Mouse (Mus musculus) adrenal gland, postnatal 14 days (tissue): ENCODE results near the gene Dmrt1. TPM values are rescaled to one million over a fixed set of nuclear protein-coding genes. Genes with fewer than 3 reads are reported as not detected.
"Not testable (repeated sequence)": the region's sequence is repeated elsewhere in the genome, so short reads cannot be mapped to it uniquely, and the experiment has no call there.

ENCODE experiments used
- DNase-seq: peaks from one replicate; pipeline ENCODE4 v3.0.0; 2021; ENCODE audit warnings: mixed read lengths
- long read RNA-seq, 2 experiments: library from polyadenylated mRNA; stranded (forward); transcript quantifications; one replicate each; pipeline ENCODE4 v2.0.0; 2021
- total RNA-seq: library from RNA; stranded (reverse); gene quantifications from 2 replicates; pipeline ENCODE4 v1.2.3, GENCODE M21; 2021

The Dmrt1 gene
- not detected in 2 replicates for total RNA-seq
- long read RNA-seq, experiment 1 = 0 reads
- long read RNA-seq, experiment 2 = 0 reads

DNA sequence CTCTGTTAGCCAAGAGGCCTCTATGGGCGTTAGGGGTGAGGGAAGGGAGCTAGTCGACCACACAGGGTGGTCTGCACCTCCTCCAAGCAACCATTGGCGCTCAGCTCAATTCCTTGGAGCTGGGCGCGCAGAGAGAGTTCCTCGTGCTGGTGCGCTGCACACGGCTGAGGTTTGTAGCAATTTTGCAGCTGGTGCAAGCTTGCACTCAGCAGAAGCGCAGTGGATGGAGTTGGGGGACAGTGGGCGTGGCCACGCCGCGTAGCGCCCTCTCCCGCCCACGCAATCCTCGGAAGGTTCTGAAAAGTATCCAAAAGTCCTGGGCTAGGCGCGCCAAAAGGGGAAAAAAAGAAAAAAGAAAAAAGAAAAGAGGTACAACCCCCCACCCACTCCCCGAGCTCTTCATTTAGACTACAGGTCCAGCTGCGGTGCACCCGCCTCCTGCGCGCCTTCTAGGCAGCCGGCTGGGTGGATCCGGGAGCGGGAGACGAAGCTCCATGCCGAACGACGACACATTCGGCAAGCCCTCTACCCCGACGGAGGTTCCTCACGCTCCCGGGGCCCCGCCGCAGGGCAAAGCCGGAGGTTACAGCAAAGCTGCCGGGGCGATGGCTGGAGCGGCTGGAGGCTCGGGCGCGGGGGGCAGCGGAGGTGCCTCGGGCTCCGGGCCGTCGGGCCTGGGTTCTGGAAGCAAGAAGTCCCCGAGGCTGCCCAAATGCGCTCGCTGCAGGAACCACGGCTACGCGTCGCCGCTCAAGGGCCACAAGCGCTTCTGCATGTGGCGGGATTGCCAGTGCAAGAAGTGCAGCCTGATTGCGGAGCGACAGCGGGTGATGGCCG is at the start of gene Dmrt1:
Dmrt1 (plus strand) TSS at position 259 of the 837 bp plus-strand sequence.
- DNase-seq = peak; percentile 12

DNA sequence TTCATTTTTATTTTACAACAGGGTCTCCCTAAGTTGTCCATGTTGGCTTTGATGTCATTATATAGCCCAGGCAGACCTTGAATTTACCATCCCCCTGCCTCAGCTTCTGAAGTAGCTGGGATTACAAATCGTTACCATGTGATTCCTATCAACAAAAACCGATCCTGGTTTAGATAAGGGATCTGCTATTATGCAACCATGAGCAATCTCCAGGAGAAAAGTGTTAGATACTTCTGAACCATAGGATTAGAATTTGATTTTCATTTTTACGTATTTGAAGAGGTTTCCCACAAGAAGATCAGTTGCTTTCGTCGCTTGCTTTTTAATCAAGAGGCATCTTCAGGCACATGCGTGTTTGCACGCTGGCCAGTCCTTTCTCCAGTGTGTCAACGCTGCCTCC is 44.7 kb upstream of the Dmrt1 start:
- DNase-seq = no peak

GRCm38 (mm10) chr19:25461553-25462320 is 43.7 kb upstream of the Dmrt1 start:
- peak; percentile 21 for DNase-seq

DNA sequence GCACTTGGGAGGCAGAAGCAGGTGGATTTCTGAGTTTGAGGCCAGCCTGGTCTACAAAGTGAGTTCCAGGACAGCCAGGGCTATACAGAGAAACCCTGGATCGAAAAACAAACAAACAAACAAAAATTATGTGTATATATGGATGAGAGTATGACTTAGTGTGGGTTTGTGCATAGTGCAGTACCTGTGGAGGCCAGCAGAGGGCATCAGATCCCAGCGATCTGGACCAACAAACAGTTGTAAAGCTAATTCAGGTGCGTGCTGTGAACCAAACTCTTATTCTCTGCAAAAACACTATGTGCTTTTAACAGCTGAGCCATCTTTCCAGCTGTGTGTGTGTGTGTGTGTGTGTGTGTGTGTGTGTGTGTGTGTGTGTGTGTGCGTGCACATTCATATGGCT is 29.6 kb upstream of the Dmrt1 start:
- not testable (repeated sequence) for DNase-seq

DNA sequence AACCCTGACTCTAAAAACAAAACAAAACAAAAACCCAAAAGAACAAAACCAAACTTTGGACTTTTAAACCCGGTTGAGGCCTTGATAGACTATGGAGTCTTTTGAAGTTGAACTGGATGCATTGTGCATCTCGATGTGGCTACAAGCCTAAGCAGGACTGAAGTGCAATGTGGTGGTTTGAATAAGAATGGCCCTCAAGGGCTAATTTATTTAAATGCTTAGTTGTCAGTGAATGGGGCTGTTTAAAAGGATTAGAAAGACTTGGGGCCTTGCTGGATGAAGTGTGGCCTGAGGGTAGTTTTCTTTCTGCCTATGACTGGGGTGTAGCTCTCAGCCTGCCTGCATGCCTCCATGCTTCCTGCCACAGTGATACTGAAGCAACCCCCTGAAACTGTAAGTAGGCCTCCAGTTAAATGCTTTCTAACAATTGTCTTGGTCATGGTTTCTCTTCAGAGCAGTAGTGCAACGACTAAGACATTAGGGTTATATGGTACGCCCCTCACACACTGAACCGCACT is 26.2 kb upstream of the Dmrt1 start:
- no peak for DNase-seq

DNA sequence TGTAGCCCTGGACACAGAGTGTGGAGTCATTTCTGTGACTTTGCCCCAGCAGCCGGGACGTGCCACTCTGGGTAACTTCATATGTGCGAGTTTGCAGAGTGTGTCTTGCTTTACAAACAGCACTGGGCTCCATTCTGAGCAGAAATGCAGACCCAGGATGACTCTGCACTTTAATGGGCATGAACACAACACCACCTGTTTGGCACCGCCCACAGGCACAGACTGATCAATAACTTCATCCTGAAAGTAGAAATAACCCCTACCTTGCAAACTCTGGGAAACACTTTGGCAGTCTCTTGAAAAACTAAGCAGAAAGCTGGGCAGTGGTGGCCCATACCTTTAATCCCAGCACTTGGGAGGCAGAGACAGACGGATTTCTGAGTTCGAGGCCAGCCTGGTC is 24.6 kb upstream of the Dmrt1 start:
- DNase-seq = no peak

DNA sequence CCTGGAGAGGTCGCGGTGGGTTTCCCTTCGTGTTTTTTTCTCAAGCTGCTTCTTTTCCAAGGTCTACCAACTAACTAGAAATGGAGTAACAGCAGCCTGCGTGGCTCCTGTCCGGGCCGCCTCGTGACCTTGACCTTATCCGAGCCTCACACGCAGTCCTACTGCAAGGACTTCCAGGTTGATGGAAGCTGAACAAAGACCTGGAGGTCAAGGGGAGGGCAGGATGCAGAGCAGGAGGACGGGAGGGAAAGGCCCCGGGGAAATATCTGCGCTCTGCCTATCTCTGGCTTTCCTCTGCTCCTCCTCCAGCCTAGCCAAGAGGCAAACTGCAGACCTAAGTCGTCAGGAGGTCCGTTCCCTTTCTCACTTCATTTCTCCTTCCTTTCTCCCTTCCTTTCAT is 18.9 kb upstream of the Dmrt1 start:
- peak; percentile 39 for DNase-seq

DNA sequence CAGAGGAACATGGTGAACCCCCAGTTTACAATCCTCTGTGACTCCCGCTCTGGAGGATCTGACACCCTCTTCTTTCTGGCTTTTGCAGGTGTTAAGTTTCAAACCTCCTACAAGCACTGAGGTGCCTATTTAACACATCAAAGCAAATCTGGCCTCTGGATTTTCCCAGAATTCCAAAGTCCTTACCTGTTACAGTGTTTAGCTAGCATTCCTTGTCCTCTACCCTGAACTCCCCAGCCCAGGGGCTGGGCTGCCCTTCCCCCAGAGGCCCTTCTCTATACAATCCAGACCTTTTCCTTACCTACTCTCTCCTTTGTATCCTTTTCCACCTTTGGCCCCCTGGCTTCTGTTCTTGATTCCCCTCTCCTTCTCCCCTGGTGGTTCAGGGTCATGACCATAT is 18.1 kb upstream of the Dmrt1 start:
- no peak for DNase-seq

DNA sequence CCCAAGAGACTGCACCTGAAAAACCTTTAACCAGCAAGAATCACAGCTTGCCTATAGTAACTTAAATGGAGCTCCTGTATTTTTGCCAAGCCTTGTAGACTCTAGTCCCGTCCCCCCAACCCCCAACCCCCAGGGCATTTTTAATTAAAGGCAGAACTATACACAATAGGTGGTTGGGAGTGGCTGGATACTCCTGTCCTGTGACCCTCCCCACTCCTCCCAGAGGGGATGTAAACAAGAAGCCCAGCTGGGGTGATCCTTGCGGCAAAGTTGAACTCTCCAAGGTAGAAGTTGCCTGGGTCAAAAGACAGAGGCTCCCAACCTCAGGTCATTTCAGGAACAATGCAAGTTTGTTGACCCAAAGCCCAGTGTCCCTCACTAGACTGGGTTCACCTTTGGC is 16.9 kb upstream of the Dmrt1 start:
- no peak for DNase-seq

DNA sequence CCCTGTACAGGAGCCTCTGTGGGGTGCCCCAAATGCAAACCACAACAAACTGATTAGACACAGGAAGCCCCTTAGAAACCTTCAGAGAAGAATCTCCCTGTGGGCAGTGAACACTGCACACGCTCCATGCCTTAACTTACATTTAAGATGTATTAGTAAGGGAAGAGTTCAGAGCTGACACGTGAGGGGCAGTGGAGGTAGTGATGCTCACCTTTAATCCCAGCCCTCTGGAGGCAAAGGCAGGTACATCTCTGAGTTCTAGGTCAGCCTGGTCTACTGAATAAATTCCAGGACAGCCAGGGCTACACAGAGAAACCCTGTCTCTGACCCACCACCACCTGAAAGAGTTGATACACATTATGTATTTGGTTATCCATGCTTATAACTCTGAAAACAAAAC is 15.9 kb upstream of the Dmrt1 start:
- no peak for DNase-seq

DNA sequence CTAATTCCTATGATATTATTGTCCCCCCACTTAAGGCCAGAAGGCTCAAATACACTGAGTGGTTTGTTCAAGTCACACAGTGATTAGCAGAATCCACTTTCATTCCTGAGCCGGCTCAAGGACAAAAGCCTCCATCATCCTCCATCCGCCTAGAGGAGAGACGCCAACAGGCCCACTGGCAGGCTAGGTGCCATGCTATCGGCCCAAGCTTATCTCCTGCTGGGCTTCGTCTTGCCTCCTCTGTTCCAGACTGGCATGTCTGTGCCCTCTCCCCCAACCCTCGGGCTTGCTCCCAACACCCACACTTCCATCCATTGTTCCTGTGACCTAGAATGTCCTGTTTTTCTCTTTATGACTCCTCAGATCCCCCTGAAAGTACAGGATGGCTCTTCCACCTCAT is 8.0 kb upstream of the Dmrt1 start:
- DNase-seq = no peak

GRCm38 (mm10) chr19:25504878-25505277 is 540 bp upstream of the Dmrt1 start:
- no peak for DNase-seq

DNA sequence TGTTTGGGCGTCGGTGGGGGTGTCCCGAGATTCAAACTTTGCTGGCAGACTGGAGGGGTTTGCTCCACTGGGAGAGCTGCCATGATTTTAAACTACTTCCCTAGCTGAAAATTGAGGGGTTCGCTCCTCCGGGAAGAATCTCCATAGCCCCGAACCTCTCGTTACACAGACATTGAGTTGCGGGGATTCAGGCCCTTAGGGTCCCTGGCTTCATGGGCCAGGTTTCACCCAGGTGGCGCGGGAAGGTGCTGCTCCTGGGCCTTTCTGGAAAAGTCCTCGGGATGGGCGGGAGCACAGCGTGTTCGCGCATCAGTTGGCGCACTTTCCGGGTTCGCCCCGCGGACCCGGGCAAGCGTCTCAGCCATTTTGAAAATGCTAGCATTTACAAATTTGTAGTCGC is 1.2 kb downstream of the Dmrt1 start:
- no peak for DNase-seq

GRCm38 (mm10) chr19:25514986-25515530 is 9.6 kb downstream of the Dmrt1 start:
- DNase-seq = no peak

DNA sequence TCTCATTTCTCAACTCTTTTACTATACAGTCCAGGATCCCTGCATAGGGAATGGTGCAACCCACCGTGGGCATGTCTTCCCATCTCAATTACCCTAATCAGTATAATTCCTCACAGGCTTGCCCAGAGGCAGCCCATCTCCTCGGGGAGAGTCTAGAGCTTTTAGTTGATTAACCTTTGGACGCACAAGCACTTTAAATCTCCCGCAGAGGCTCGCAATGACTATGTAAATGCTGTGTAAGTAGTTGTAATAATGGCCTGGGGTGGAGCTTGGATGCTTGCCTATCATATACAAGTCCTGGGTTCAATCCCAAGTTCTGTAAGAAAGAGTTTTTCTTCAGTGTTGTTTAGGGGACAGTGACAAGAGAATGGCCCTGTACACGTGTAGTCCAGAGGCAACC is 18.7 kb downstream of the Dmrt1 start:
- DNase-seq = no peak

- no peak for DNase-seq
These were observed 20.3 kb downstream of the Dmrt1 start for GRCm38 (mm10) chr19:25525726-25526125.

DNA sequence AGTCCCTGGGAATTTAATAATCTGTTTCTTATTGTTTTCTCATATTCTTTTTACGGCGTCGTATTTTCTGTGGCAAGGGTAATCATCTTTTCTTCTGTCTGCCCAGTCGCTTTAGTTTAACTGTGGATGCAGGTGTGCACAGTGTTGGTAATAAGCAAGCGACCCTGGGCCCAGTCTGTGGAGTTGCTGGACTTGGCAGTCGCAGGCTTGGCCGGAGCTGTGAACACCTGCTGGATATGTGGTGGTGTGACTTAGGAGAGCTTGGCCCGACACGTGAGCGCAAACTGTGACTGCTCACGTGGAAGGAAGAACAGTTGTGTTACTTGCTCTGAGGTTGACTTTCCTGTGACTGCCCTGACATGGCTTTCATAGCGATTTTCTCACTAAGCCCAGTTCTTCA is 24.3 kb downstream of the Dmrt1 start:
- no peak for DNase-seq

- DNase-seq = peak; percentile 71
These were observed 40.4 kb downstream of the Dmrt1 start for GRCm38 (mm10) chr19:25545714-25546340.

DNA sequence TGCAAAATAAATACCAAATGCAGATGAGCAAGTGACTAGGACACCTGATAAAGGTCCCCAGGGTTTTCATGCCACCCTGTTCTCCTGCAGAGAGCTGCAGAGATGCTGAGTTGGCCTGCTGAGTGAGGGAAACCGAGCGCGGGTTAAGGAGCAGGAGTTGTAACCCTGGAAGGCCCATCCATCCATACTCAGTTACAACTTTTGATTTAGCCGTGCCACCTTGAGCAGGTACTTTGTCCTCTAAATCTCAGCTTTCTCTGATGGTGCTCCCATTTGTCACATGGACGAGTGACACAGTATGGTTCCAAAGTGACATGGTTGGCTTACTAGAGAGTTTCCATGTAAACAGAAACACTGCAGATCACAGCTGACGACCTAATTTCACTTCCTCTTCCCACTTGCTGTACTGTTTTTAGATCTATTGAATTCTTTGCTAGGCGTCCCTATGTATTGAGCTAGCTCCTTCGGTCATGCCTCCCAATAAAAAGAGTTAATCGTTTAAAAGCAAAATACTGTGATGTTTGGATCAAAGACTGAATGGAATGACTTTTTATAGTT is 41.7 kb downstream of the Dmrt1 start:
- DNase-seq = no peak

DNA sequence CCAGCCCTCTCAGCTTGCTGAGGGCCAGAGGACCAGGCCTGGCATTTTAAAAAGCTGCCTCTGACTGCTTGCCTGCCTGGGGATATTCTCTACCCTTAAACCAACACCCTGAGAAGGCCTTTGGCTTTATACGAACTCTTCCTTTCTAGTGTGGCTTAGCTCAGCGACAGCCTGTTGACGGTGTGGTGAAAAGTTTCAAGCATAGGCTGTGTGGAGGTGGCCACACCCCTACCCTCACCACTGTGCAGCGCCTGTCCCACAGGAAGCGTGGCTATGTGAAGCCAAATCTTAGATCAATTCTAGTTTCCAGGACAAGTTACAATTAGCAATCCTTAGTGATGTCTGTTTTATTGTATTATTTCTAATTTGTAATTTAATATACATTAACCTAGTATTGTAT is 44.9 kb downstream of the Dmrt1 start:
- DNase-seq = no peak

GRCm38 (mm10) chr19:25551053-25551452 is 45.6 kb downstream of the Dmrt1 start:
- DNase-seq = no peak

DNA sequence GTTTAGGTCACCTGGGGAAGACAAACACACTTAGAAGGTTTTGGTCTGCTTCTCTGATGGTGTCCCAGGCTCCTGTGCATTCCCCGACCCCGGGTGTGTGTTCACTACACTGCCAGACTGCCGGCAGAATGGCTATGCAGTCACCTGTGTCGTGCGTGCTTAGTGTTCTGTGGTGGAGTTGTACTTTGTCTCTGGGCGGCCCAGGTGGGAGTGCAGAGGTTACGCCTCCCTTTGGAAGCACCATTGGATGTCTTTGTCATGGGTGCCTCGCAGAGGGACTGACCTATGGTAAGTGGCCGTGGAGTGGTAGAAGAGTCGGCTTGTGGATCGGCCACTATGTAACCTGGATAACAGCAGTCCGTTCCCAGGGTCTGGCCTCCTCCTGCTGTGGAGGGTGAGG is 59.0 kb downstream of the Dmrt1 start:
- no peak for DNase-seq
